Mouse (Mus musculus): ENCODE measurements around the gene Utp4.

The Utp4 gene

GRCm38 (mm10) chr8:106893481-106894156 is at the start of gene Utp4:
Utp4 (plus strand) TSS chr8:106893636.
- DNase-seq, result peak; percentile 90 to 94

GRCm38 (mm10) chr8:106850034-106850433 is 43.4 kb upstream of the Utp4 start:
- DNase-seq, result no peak

- peak; percentile 44 to 62 for DNase-seq
Observed at GRCm38 (mm10) chr8:106854534-106855241, 38.7 kb upstream of the Utp4 start.

GRCm38 (mm10) chr8:106855242-106855562 is 38.2 kb upstream of the Utp4 start:
- DNase-seq, result no peak

- no peak for DNase-seq
Observed at GRCm38 (mm10) chr8:106862845-106863244, 30.6 kb upstream of the Utp4 start.

- DNase-seq, result no peak
Observed at GRCm38 (mm10) chr8:106865354-106865753, 28.1 kb upstream of the Utp4 start.

GRCm38 (mm10) chr8:106870051-106870450 is 23.4 kb upstream of the Utp4 start, which contains the start of gene Has3:
Has3 (plus strand) TSS chr8:106870242.
- peak; percentile 56 to 62 for DNase-seq

GRCm38 (mm10) chr8:106870537-106871327 is 22.7 kb upstream of the Utp4 start:
- peak; percentile 79 to 86 for DNase-seq

GRCm38 (mm10) chr8:106871328-106871926 is 22.0 kb upstream of the Utp4 start:
- peak; percentile 13 to 46 for DNase-seq

GRCm38 (mm10) chr8:106871931-106872371 is 21.5 kb upstream of the Utp4 start:
- peak; percentile 81 to 89 for DNase-seq

GRCm38 (mm10) chr8:106872454-106873034 is 20.9 kb upstream of the Utp4 start:
- DNase-seq, result peak; percentile 39 to 50

GRCm38 (mm10) chr8:106880121-106880707 is 13.2 kb upstream of the Utp4 start:
- peak in 1 of 2 experiments; percentile 22 for DNase-seq

- peak in 1 of 2 experiments; percentile 36 for DNase-seq
Observed at GRCm38 (mm10) chr8:106884094-106884493, 9.3 kb upstream of the Utp4 start.

GRCm38 (mm10) chr8:106884826-106885400 is 8.5 kb upstream of the Utp4 start:
- DNase-seq, result peak in 1 of 2 experiments; percentile 24

- DNase-seq, result peak; percentile 86 to 89
Observed at GRCm38 (mm10) chr8:106887336-106888189, 5.9 kb upstream of the Utp4 start.

- DNase-seq, result no peak
Observed at GRCm38 (mm10) chr8:106888803-106889202, 4.6 kb upstream of the Utp4 start.

- peak; percentile 70 to 79 for DNase-seq
Observed at GRCm38 (mm10) chr8:106892210-106892805, 1.1 kb upstream of the Utp4 start.

GRCm38 (mm10) chr8:106892806-106893451 is 507 bp upstream of the Utp4 start:
- DNase-seq, result peak; percentile 76 to 85

- DNase-seq, result no peak
Observed at GRCm38 (mm10) chr8:106899473-106899872, 6.0 kb downstream of the Utp4 start.

Measured in kidney, postnatal 4 days (tissue).